Mouse (Mus musculus) heart, adult 18-20 months (tissue): ENCODE measurements around the gene Zp1. TPM values are rescaled to one million over a fixed set of nuclear protein-coding genes. Genes with fewer than 3 reads are reported as not detected.

ENCODE experiments used
- DNase-seq, 2 experiments: peaks; one replicate each; pipeline ENCODE4 v3.0.0; 2021 to 2022; ENCODE audit warnings: mixed read lengths in 1 of 2
- total RNA-seq, 2 experiments: library from RNA; stranded (reverse); gene quantifications; 2 replicates each; pipeline ENCODE4 v1.2.3; 2021

The Zp1 gene
- total RNA-seq, 2 experiments from 2014 or later = not detected

GRCm38 (mm10) chr19:10924220-10924619 lies 3.8 kb upstream of the Zp1 start:
- no peak for DNase-seq

GRCm38 (mm10) chr19:10921058-10921457 lies 626 bp upstream of the Zp1 start:
- DNase-seq = no peak

- no peak for DNase-seq
Observed at GRCm38 (mm10) chr19:10918321-10918991, 2.0 kb downstream of the Zp1 start.

GRCm38 (mm10) chr19:10916506-10916905 lies 3.9 kb downstream of the Zp1 start:
- DNase-seq = no peak

- DNase-seq = no peak
Observed at GRCm38 (mm10) chr19:10914870-10915269, 5.6 kb downstream of the Zp1 start.

- no peak for DNase-seq
Observed at GRCm38 (mm10) chr19:10914291-10914690, 6.1 kb downstream of the Zp1 start.

- DNase-seq = no peak
Observed at GRCm38 (mm10) chr19:10909087-10909721, 11.2 kb downstream of the Zp1 start.

- peak; percentile 45 to 68 for DNase-seq
Observed at GRCm38 (mm10) chr19:10907891-10908290, 12.5 kb downstream of the Zp1 start.

- DNase-seq = no peak
Observed at GRCm38 (mm10) chr19:10905728-10906000, 14.8 kb downstream of the Zp1 start.

- DNase-seq = peak; percentile 81 to 90
Observed at GRCm38 (mm10) chr19:10904927-10905727, 15.3 kb downstream of the Zp1 start.

- no peak for DNase-seq
Observed at GRCm38 (mm10) chr19:10904512-10904911, 15.9 kb downstream of the Zp1 start.

- no peak for DNase-seq
Observed at GRCm38 (mm10) chr19:10901046-10901445, 19.4 kb downstream of the Zp1 start.

- DNase-seq = peak; percentile 76 to 77
Observed at GRCm38 (mm10) chr19:10900315-10900714, 20.1 kb downstream of the Zp1 start.

GRCm38 (mm10) chr19:10897491-10897890 lies 22.9 kb downstream of the Zp1 start:
- peak in 1 of 2 experiments; percentile 33 for DNase-seq

GRCm38 (mm10) chr19:10896849-10897248 lies 23.6 kb downstream of the Zp1 start:
- peak in 1 of 2 experiments; percentile 42 for DNase-seq

- no peak for DNase-seq
Observed at GRCm38 (mm10) chr19:10895708-10896107, 24.7 kb downstream of the Zp1 start.

- peak; percentile 98 for DNase-seq
Observed at GRCm38 (mm10) chr19:10895016-10895528, 25.4 kb downstream of the Zp1 start, which contains the start of gene Prpf19. TSS of gene Prpf19 (plus strand) at chr19:10895231.

GRCm38 (mm10) chr19:10892201-10892600 lies 28.2 kb downstream of the Zp1 start:
- DNase-seq = no peak

GRCm38 (mm10) chr19:10881426-10882154 lies 38.8 kb downstream of the Zp1 start, which contains the start of gene Tmem109:
TSS of gene Tmem109 (minus strand) at chr19:10882001.
- DNase-seq = peak; percentile 95 to 96

GRCm38 (mm10) chr19:10880975-10881425 lies 39.4 kb downstream of the Zp1 start:
- DNase-seq = peak in 1 of 2 experiments; percentile 33

GRCm38 (mm10) chr19:10880085-10880974 lies 40.1 kb downstream of the Zp1 start:
- DNase-seq = peak; percentile 67 to 78
